Mouse (Mus musculus): ENCODE data around the gene Ost4. TPM values are rescaled to one million over a fixed set of nuclear protein-coding genes. Genes with fewer than 3 reads are reported as not detected.
A peak's percentile ranks its signal among the peaks of the same experiment; 100 is the strongest.

The Ost4 gene
- polyA plus RNA-seq, 1 experiment from 2014 or later = 333 TPM

GRCm38 (mm10) chr5:30914101-30914635 is 6.6 kb upstream of the Ost4 start:
- Histone ChIP-seq H3K27ac (peak overlapping the region; percentile 70; the same call in 1 of the 2 replicates), H3K4me1 (peaks cover 34% of the 10 kb centered on the region), H3K4me2 (peak overlapping the region; percentile 32), H3K9me3 (replicated peaks) (no peaks in the 10 kb centered on the region), H3K27me3 (no peaks in the 10 kb centered on the region), H3K9ac (peak overlapping the region; percentile 53; the same call in 1 of the 2 replicates), H3K36me3 (ENCODE audit: poor library complexity, severe bottlenecking) (no peaks in the 10 kb centered on the region), H3K4me3 (no peak overlapping the region)
- no peak for ATAC-seq
- 88% methylated on average over 7 of the region's 7 CpGs for WGBS

GRCm38 (mm10) chr5:30913060-30913841 is 5.7 kb upstream of the Ost4 start, which contains the start of gene Emilin1:
TSS of gene Emilin1 (plus strand) at chr5:30913402.
- peak within 1 kb of the TSS; percentile 32 for H3K4me2 ChIP-seq
- H3K27ac ChIP-seq = peak within 1 kb of the TSS; percentile 70
- no peaks in the 10 kb centered on the region for H3K9me3 ChIP-seq (replicated peaks)
- peaks cover 42% of the 10 kb centered on the region for H3K4me1 ChIP-seq
- peak within 1 kb of the TSS; percentile 53 for H3K9ac ChIP-seq
- 37% methylated on average over 11 of the region's 13 CpGs for WGBS
- H3K27me3 ChIP-seq = no peaks in the 10 kb centered on the region
- no peak within 1 kb of the TSS for H3K4me3 ChIP-seq
- no peak for ATAC-seq
- H3K36me3 ChIP-seq (ENCODE audit: poor library complexity, severe bottlenecking) = no peaks in the 10 kb centered on the region

- Histone ChIP-seq H3K27me3 (no peaks in the 10 kb centered on the region), H3K27ac (peak overlapping the region; percentile 70), H3K9me3 (replicated peaks) (no peaks in the 10 kb centered on the region), H3K36me3 (ENCODE audit: poor library complexity, severe bottlenecking) (no peaks in the 10 kb centered on the region), H3K9ac (no peak overlapping the region), H3K4me3 (no peak overlapping the region), H3K4me2 (no peak overlapping the region), H3K4me1 (peaks cover 46% of the 10 kb centered on the region)
- WGBS = 37% methylated on average over 5 of the region's 5 CpGs
- no peak for ATAC-seq
Measured at GRCm38 (mm10) chr5:30912156-30912555, 4.6 kb upstream of the Ost4 start.

- no peak for ATAC-seq
- H3K36me3 ChIP-seq (ENCODE audit: poor library complexity, severe bottlenecking) = peaks cover 6% of the 10 kb centered on the region; the same call in 1 of the 2 replicates
- H3K4me3 ChIP-seq = no peak overlapping the region
- no peak overlapping the region for H3K4me2 ChIP-seq
- no peak overlapping the region for H3K9ac ChIP-seq
- no peaks in the 10 kb centered on the region for H3K27me3 ChIP-seq
- peaks cover 54% of the 10 kb centered on the region for H3K4me1 ChIP-seq
- no peaks in the 10 kb centered on the region for H3K9me3 ChIP-seq (replicated peaks)
- no peak overlapping the region for H3K27ac ChIP-seq
Measured at GRCm38 (mm10) chr5:30910481-30910880, 2.9 kb upstream of the Ost4 start.

- H3K27ac ChIP-seq = no peak overlapping the region
- 82% methylated on average over 7 of the region's 7 CpGs for WGBS
- ATAC-seq = no peak
- H3K9me3 ChIP-seq (replicated peaks) = no peaks in the 10 kb centered on the region
- H3K4me1 ChIP-seq = peaks cover 55% of the 10 kb centered on the region
- no peaks in the 10 kb centered on the region for H3K27me3 ChIP-seq
- H3K4me2 ChIP-seq = no peak overlapping the region
- no peak overlapping the region for H3K4me3 ChIP-seq
- H3K9ac ChIP-seq = no peak overlapping the region
- H3K36me3 ChIP-seq (ENCODE audit: poor library complexity, severe bottlenecking) = peaks cover 12% of the 10 kb centered on the region
Measured at GRCm38 (mm10) chr5:30909863-30910262, 2.3 kb upstream of the Ost4 start.

GRCm38 (mm10) chr5:30909300-30909659 is 1.7 kb upstream of the Ost4 start:
- peaks cover 55% of the 10 kb centered on the region for H3K4me1 ChIP-seq

GRCm38 (mm10) chr5:30908426-30909299 is 1.1 kb upstream of the Ost4 start:
- peak overlapping the region; percentile 97 for H3K4me2 ChIP-seq
- H3K4me1 ChIP-seq = peaks cover 53% of the 10 kb centered on the region
- H3K9ac ChIP-seq = peak overlapping the region; percentile 86; the same call in 1 of the 2 replicates
- peak overlapping the region; percentile 79 for H3K4me3 ChIP-seq
- no peak for ATAC-seq
- peaks cover 24% of the 10 kb centered on the region for H3K36me3 ChIP-seq (ENCODE audit: poor library complexity, severe bottlenecking)
- WGBS = 56% methylated on average over 13 of the region's 13 CpGs
- no peaks in the 10 kb centered on the region for H3K9me3 ChIP-seq (replicated peaks)
- peak overlapping the region; percentile 51; the same call in 1 of the 2 replicates for H3K27ac ChIP-seq
- H3K27me3 ChIP-seq = no peaks in the 10 kb centered on the region

More at GRCm38 (mm10) chr5:30909300-30909659, 1.7 kb upstream of the Ost4 start:
- Histone ChIP-seq H3K27ac (no peak overlapping the region), H3K4me2 (no peak overlapping the region), H3K9ac (no peak overlapping the region), H3K4me3 (no peak overlapping the region), H3K27me3 (no peaks in the 10 kb centered on the region), H3K36me3 (ENCODE audit: poor library complexity, severe bottlenecking) (peaks cover 18% of the 10 kb centered on the region), H3K9me3 (replicated peaks) (no peaks in the 10 kb centered on the region)
- ATAC-seq = no peak
- WGBS = 70% methylated on average over 7 of the region's 7 CpGs

- Histone ChIP-seq H3K9ac (no peak overlapping the region), H3K4me3 (no peak overlapping the region), H3K4me1 (peaks cover 18% of the 10 kb centered on the region), H3K27ac (no peak overlapping the region), H3K36me3 (ENCODE audit: poor library complexity, severe bottlenecking) (peaks cover 79% of the 10 kb centered on the region), H3K4me2 (no peak overlapping the region), H3K9me3 (replicated peaks) (no peaks in the 10 kb centered on the region), H3K27me3 (no peaks in the 10 kb centered on the region)
- WGBS = 93% methylated on average over 5 of the region's 5 CpGs
- ATAC-seq = no peak
Measured at GRCm38 (mm10) chr5:30901860-30902259, 5.7 kb downstream of the Ost4 start.

GRCm38 (mm10) chr5:30890375-30890774 is 17.2 kb downstream of the Ost4 start:
- no peaks in the 10 kb centered on the region for H3K9me3 ChIP-seq (replicated peaks)
- 92% methylated on average over 7 of the region's 7 CpGs for WGBS
- peak overlapping the region; percentile 83 for H3K4me3 ChIP-seq
- peak overlapping the region; percentile 87 for H3K9ac ChIP-seq
- peak overlapping the region; percentile 76 for H3K4me2 ChIP-seq
- peaks cover 49% of the 10 kb centered on the region for H3K36me3 ChIP-seq (ENCODE audit: poor library complexity, severe bottlenecking)
- peaks cover 23% of the 10 kb centered on the region for H3K4me1 ChIP-seq
- H3K27me3 ChIP-seq = no peaks in the 10 kb centered on the region
- H3K27ac ChIP-seq = no peak overlapping the region
- no peak for ATAC-seq

- no peaks in the 10 kb centered on the region for H3K27me3 ChIP-seq
- peak overlapping the region; percentile 83 for H3K4me3 ChIP-seq
- H3K9me3 ChIP-seq (replicated peaks) = no peaks in the 10 kb centered on the region
- peaks cover 23% of the 10 kb centered on the region for H3K4me1 ChIP-seq
- ATAC-seq = peak; percentile 16; the same call in 1 of the 2 replicates
- WGBS = 1% methylated on average over 21 of the region's 42 CpGs
- H3K27ac ChIP-seq = peak overlapping the region; percentile 98
- H3K4me2 ChIP-seq = peak overlapping the region; percentile 76
- peak overlapping the region; percentile 87 for H3K9ac ChIP-seq
- H3K36me3 ChIP-seq (ENCODE audit: poor library complexity, severe bottlenecking) = peaks cover 38% of the 10 kb centered on the region
Measured at GRCm38 (mm10) chr5:30889088-30889754, 18.4 kb downstream of the Ost4 start.

GRCm38 (mm10) chr5:30888337-30889087 is 19.1 kb downstream of the Ost4 start, which contains the start of gene Agbl5:
TSS of gene Agbl5 (plus strand) at chr5:30888694.
- Histone ChIP-seq H3K9me3 (replicated peaks) (no peaks in the 10 kb centered on the region), H3K27ac (peak within 1 kb of the TSS; percentile 98), H3K4me1 (peaks cover 23% of the 10 kb centered on the region), H3K27me3 (no peaks in the 10 kb centered on the region), H3K36me3 (ENCODE audit: poor library complexity, severe bottlenecking) (peaks cover 31% of the 10 kb centered on the region), H3K9ac (peak within 1 kb of the TSS; percentile 87), H3K4me2 (peak within 1 kb of the TSS; percentile 76), H3K4me3 (peak within 1 kb of the TSS; percentile 83)
- under 1% methylated on average over 40 of the region's 42 CpGs for WGBS
- ATAC-seq = peak; percentile 94

Measured in forebrain, embryonic 13.5 days (tissue).